Mouse (Mus musculus): ENCODE measurements around the gene Zfyve27. TPM values are rescaled to one million over a fixed set of nuclear protein-coding genes. Genes with fewer than 3 reads are reported as not detected.

The Zfyve27 gene
- 23.3 and 28.2 TPM in 2 replicates for polyA plus RNA-seq (2015; fragmentation: Nextera tagmentation; extraction: Ambion mirVana)

GRCm38 (mm10) chr19:42163764-42164163, at the start of gene Zfyve27:
TSS of gene Zfyve27 (plus strand) at chr19:42163951.
- no peak within 1 kb of the TSS for H3K4me3 ChIP-seq
- H3K36me3 ChIP-seq, result no peaks in the 10 kb centered on the region
- no peak within 1 kb of the TSS for H3K9ac ChIP-seq
- no peak within 1 kb of the TSS for H3K27ac ChIP-seq
- peaks cover 14% of the 10 kb centered on the region; the same call in 1 of the 2 replicates for H3K4me1 ChIP-seq
- H3K9me3 ChIP-seq, result no peaks in the 10 kb centered on the region
- WGBS, result 34% methylated on average over 5 of the region's 5 CpGs
- peaks cover 11% of the 10 kb centered on the region; the same call in 1 of the 2 replicates for H3K27me3 ChIP-seq
- no peak for ATAC-seq (ENCODE audit: borderline replicate concordance, extremely low read depth, low FRiP score, low TSS enrichment)
- H3K4me2 ChIP-seq, result no peak within 1 kb of the TSS

GRCm38 (mm10) chr19:42115783-42116335, 47.9 kb upstream of the Zfyve27 start:
- no peaks in the 10 kb centered on the region for H3K27me3 ChIP-seq
- no peak overlapping the region for H3K4me2 ChIP-seq
- no peak overlapping the region for H3K9ac ChIP-seq
- peak overlapping the region; percentile 82 for H3K27ac ChIP-seq
- H3K4me1 ChIP-seq, result no peaks in the 10 kb centered on the region
- 67% methylated on average over 4 of the region's 4 CpGs for WGBS
- H3K4me3 ChIP-seq, result no peak overlapping the region
- ATAC-seq (ENCODE audit: borderline replicate concordance, extremely low read depth, low FRiP score, low TSS enrichment), result peak; percentile 64; the same call in 1 of the 2 replicates
- H3K36me3 ChIP-seq, result peaks cover 46% of the 10 kb centered on the region
- H3K9me3 ChIP-seq, result no peaks in the 10 kb centered on the region

- ATAC-seq (ENCODE audit: borderline replicate concordance, extremely low read depth, low FRiP score, low TSS enrichment), result no peak
- Histone ChIP-seq H3K9me3 (no peaks in the 10 kb centered on the region), H3K4me2 (no peak overlapping the region), H3K4me3 (no peak overlapping the region), H3K27ac (no peak overlapping the region), H3K36me3 (peaks cover 64% of the 10 kb centered on the region), H3K9ac (no peak overlapping the region), H3K27me3 (no peaks in the 10 kb centered on the region), H3K4me1 (no peaks in the 10 kb centered on the region)
- WGBS, result 92% methylated on average over 9 of the region's 9 CpGs
Measured at GRCm38 (mm10) chr19:42118142-42118541, 45.6 kb upstream of the Zfyve27 start.

GRCm38 (mm10) chr19:42118596-42118995, 45.2 kb upstream of the Zfyve27 start:
- Histone ChIP-seq H3K27ac (no peak overlapping the region), H3K4me3 (no peak overlapping the region), H3K4me1 (no peaks in the 10 kb centered on the region), H3K9ac (no peak overlapping the region), H3K4me2 (no peak overlapping the region), H3K9me3 (no peaks in the 10 kb centered on the region), H3K27me3 (no peaks in the 10 kb centered on the region), H3K36me3 (peaks cover 66% of the 10 kb centered on the region)
- ATAC-seq (ENCODE audit: borderline replicate concordance, extremely low read depth, low FRiP score, low TSS enrichment), result no peak
- 66% methylated on average over 5 of the region's 5 CpGs for WGBS

DNA sequence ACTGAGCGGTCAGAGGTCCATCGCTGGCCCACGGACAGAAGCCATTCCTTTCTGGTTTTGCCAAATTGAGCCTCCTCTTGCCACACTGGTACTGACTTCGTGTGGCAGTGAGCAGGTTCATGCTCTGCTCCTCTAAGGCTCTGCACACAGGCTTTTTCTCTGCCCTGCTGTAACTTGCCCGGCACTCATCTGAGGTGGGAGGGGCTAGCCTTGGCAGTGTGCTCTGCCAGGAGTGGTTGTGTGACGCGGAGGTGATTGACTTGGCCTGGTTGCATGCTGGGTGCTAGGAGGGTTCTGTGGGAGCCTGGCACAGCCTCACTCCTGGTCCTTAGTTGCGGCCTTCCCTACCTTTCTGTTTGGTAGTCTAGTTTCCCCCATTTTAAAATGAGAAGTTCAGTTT, 43.3 kb upstream of the Zfyve27 start:
- Histone ChIP-seq H3K27me3 (no peaks in the 10 kb centered on the region), H3K4me2 (no peak overlapping the region), H3K4me3 (no peak overlapping the region), H3K27ac (no peak overlapping the region), H3K9ac (no peak overlapping the region), H3K36me3 (peaks cover 71% of the 10 kb centered on the region), H3K9me3 (no peaks in the 10 kb centered on the region), H3K4me1 (peaks cover 8% of the 10 kb centered on the region; the same call in 1 of the 2 replicates)
- WGBS, result 84% methylated on average over 8 of the region's 8 CpGs
- ATAC-seq (ENCODE audit: borderline replicate concordance, extremely low read depth, low FRiP score, low TSS enrichment), result no peak

GRCm38 (mm10) chr19:42124684-42125083, 39.1 kb upstream of the Zfyve27 start:
- H3K4me2 ChIP-seq, result no peak overlapping the region
- H3K9me3 ChIP-seq, result no peaks in the 10 kb centered on the region
- H3K27me3 ChIP-seq, result no peaks in the 10 kb centered on the region
- peaks cover 36% of the 10 kb centered on the region for H3K4me1 ChIP-seq
- H3K9ac ChIP-seq, result no peak overlapping the region
- ATAC-seq (ENCODE audit: borderline replicate concordance, extremely low read depth, low FRiP score, low TSS enrichment), result no peak
- no peak overlapping the region for H3K4me3 ChIP-seq
- no peak overlapping the region for H3K27ac ChIP-seq
- WGBS, result 81% methylated on average over 13 of the region's 13 CpGs
- peaks cover 51% of the 10 kb centered on the region for H3K36me3 ChIP-seq

DNA sequence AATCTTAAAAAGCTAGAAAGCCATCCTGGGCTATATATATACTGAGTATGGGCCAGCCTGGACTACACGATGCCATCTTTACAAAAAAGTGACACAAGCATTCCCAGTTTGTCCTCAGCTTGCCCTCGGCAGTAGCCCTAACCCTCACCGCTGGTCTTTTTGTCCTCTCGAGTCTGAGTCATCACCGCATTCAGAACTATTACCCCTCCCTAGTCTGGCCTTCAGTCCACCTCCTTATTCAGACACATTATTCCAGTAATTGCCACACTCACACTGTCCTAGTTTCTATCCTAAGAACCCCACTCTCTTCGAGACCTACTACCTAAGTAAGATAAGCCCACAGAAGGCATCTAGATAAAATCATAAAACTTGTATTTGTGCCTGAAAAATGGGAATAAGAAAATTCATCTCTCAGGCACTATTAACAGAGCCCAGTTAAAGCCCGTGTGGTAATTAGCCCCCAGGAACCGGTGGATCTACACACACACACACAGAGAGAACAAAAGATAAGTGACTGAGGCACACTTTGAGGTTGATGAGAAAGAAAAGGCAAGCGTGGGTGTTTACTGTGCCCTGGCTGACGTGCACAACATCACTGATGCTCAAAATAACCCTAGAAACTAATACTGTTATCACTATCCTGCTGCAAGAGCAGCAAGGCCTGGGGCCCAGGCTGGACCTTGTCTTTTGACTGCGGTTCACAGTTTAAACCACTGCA, 38.1 kb upstream of the Zfyve27 start:
- H3K36me3 ChIP-seq, result peaks cover 42% of the 10 kb centered on the region
- H3K27ac ChIP-seq, result 0 out of 2 replicates have a peak overlapping the region, but pooled peaks have one; percentile 96
- H3K4me3 ChIP-seq, result no peak overlapping the region
- H3K9ac ChIP-seq, result no peak overlapping the region
- no peaks in the 10 kb centered on the region for H3K9me3 ChIP-seq
- ATAC-seq (ENCODE audit: borderline replicate concordance, extremely low read depth, low FRiP score, low TSS enrichment), result no peak
- WGBS, result 81% methylated on average over 11 of the region's 11 CpGs
- H3K4me1 ChIP-seq, result peaks cover 45% of the 10 kb centered on the region
- H3K4me2 ChIP-seq, result 0 out of 2 replicates have a peak overlapping the region, but pooled peaks have one; percentile 2
- no peaks in the 10 kb centered on the region for H3K27me3 ChIP-seq

GRCm38 (mm10) chr19:42126219-42126605, 37.5 kb upstream of the Zfyve27 start:
- ATAC-seq (ENCODE audit: borderline replicate concordance, extremely low read depth, low FRiP score, low TSS enrichment), result no peak
- H3K27ac ChIP-seq, result peak overlapping the region; percentile 96
- H3K9me3 ChIP-seq, result no peaks in the 10 kb centered on the region
- H3K27me3 ChIP-seq, result no peaks in the 10 kb centered on the region
- H3K4me1 ChIP-seq, result peaks cover 49% of the 10 kb centered on the region
- WGBS, result 81% methylated on average over 6 of the region's 6 CpGs
- no peak overlapping the region for H3K4me3 ChIP-seq
- peaks cover 36% of the 10 kb centered on the region for H3K36me3 ChIP-seq
- H3K9ac ChIP-seq, result no peak overlapping the region
- peak overlapping the region; percentile 84; the same call in 1 of the 2 replicates for H3K4me2 ChIP-seq

- peaks cover 28% of the 10 kb centered on the region for H3K36me3 ChIP-seq
- peak overlapping the region; percentile 96 for H3K27ac ChIP-seq
- ATAC-seq (ENCODE audit: borderline replicate concordance, extremely low read depth, low FRiP score, low TSS enrichment), result no peak
- H3K27me3 ChIP-seq, result no peaks in the 10 kb centered on the region
- H3K4me2 ChIP-seq, result peak overlapping the region; percentile 84
- H3K9me3 ChIP-seq, result no peaks in the 10 kb centered on the region
- H3K9ac ChIP-seq, result 0 out of 2 replicates have a peak overlapping the region, but pooled peaks have one; percentile 3
- H3K4me3 ChIP-seq, result peak overlapping the region; percentile 67
- 59% methylated on average over 5 of the region's 5 CpGs for WGBS
- peaks cover 49% of the 10 kb centered on the region for H3K4me1 ChIP-seq
Measured at GRCm38 (mm10) chr19:42127024-42127423, 36.7 kb upstream of the Zfyve27 start.

GRCm38 (mm10) chr19:42128052-42128740, 35.6 kb upstream of the Zfyve27 start:
- 4% methylated on average over 23 of the region's 23 CpGs for WGBS
- peaks cover 18% of the 10 kb centered on the region for H3K36me3 ChIP-seq

DNA sequence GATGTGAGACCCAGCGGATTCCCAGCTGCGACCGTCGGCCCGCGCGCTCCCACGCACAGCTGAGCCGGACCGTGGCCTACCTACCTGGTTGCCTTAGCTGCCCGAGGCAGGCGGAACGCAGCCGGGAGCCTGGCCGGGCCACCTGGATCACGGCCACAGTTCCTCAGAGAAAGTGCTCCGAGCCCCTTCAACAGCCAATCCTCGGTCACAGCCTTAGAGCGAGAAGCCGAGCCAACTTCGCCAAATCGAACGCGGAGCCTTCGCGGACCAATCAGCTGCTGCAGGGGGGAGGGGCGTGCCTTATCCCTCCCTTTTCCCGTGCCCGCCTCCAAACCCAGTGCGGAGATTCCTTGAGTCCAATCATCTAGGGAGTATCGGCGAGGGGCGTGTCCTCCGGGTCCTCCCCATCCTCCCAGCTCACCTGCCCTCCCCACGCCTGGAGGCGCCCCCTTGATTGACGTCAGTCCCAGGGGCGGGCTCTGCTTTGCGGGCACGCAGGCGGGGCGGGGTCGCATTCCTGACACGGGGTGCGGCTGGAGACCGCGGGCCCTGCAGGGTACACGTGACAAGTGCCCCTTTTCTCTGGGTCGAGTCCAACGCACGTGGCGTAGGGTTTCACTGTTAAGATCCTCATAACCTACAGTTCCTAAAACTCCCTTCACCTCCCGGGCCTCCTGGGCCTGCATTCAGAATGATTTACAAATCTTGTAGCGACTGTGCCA, 34.8 kb upstream of the Zfyve27 start, which contains the start of gene Avpi1:
TSS of gene Avpi1 (minus strand) at position 273 of the 722 bp plus-strand sequence.
- no peaks in the 10 kb centered on the region for H3K9me3 ChIP-seq
- peak within 1 kb of the TSS; percentile 84 for H3K4me2 ChIP-seq
- WGBS, result under 1% methylated on average over 53 of the region's 54 CpGs
- ATAC-seq (ENCODE audit: borderline replicate concordance, extremely low read depth, low FRiP score, low TSS enrichment), result peak; percentile 97
- H3K27ac ChIP-seq, result peak within 1 kb of the TSS; percentile 96
- H3K4me1 ChIP-seq, result peaks cover 49% of the 10 kb centered on the region
- peak within 1 kb of the TSS; percentile 90 for H3K9ac ChIP-seq
- H3K27me3 ChIP-seq, result no peaks in the 10 kb centered on the region
- H3K36me3 ChIP-seq, result peaks cover 11% of the 10 kb centered on the region
- peak within 1 kb of the TSS; percentile 67 for H3K4me3 ChIP-seq

More at GRCm38 (mm10) chr19:42128052-42128740, 35.6 kb upstream of the Zfyve27 start:
- peak overlapping the region; percentile 96 for H3K27ac ChIP-seq
- no peaks in the 10 kb centered on the region for H3K27me3 ChIP-seq
- H3K9ac ChIP-seq, result peak overlapping the region; percentile 90
- peak overlapping the region; percentile 67 for H3K4me3 ChIP-seq
- no peaks in the 10 kb centered on the region for H3K9me3 ChIP-seq
- no peak for ATAC-seq (ENCODE audit: borderline replicate concordance, extremely low read depth, low FRiP score, low TSS enrichment)
- peaks cover 49% of the 10 kb centered on the region for H3K4me1 ChIP-seq
- H3K4me2 ChIP-seq, result peak overlapping the region; percentile 84

Data from lung, embryonic 15.5 days (tissue).